Mouse (Mus musculus) spleen, adult 2 months (tissue): Measurements from ENCODE around the gene Sgo1. TPM values are rescaled to one million over a fixed set of nuclear protein-coding genes. Genes with fewer than 3 reads are reported as not detected.
"Not testable (repeated sequence)": the region's sequence is repeated elsewhere in the genome, so short reads cannot be mapped to it uniquely, and the experiment has no call there.

Source experiments
- DNase-seq, 2 experiments: peaks; one replicate each; pipeline versions ENCODE4 v3.0.0 to v3.0.0-alpha.2; 2012 to 2021; ENCODE audit warnings: low spot score in 2 of 2, low read depth in 1 of 2
- H3K27ac ChIP-seq: fragments of 200-500 bp; 2 replicates; pipeline ENCODE4 v1.5.1; 2012; ENCODE audit warnings: low read length, inconsistent platforms; ENCODE audit not compliant: insufficient read depth
- H3K27me3 ChIP-seq: fragments of 200-500 bp; 2 replicates; pipeline ENCODE4 v1.6.1; 2012; ENCODE audit warnings: mild to moderate bottlenecking, moderate library complexity, low read length, inconsistent platforms; ENCODE audit not compliant: control insufficient read depth, insufficient read depth
- H3K36me3 ChIP-seq: fragments of 200-500 bp; 2 replicates; pipeline ENCODE4 v1.6.1; 2012; ENCODE audit warnings: mild to moderate bottlenecking, low read length, inconsistent platforms; ENCODE audit not compliant: control insufficient read depth, insufficient read depth
- H3K4me1 ChIP-seq: fragments of 200-500 bp; 2 replicates; pipeline ENCODE4 v1.6.1; 2011; ENCODE audit warnings: inconsistent platforms; ENCODE audit not compliant: control insufficient read depth, insufficient read depth, insufficient read length
- H3K4me3 ChIP-seq: fragments of 200-500 bp; 2 replicates; pipeline ENCODE4 v1.5.1; 2011; ENCODE audit warnings: mild to moderate bottlenecking, inconsistent platforms; ENCODE audit not compliant: insufficient read depth, insufficient read length; ENCODE audit errors: extremely low read depth
- CTCF ChIP-seq: fragments of 200-500 bp; IDR thresholded peaks from 2 replicates; pipeline ENCODE4 v1.5.1; 2011; ENCODE audit warnings: mild to moderate bottlenecking, inconsistent platforms; ENCODE audit not compliant: insufficient read depth, insufficient read length, insufficient replicate concordance; ENCODE audit errors: extremely low read depth
- POLR2A ChIP-seq: fragments of 200-500 bp; IDR thresholded peaks from 2 replicates; pipeline ENCODE4 v1.6.1; 2011; ENCODE audit warnings: low read depth, low read length, inconsistent platforms
- WGBS: fragments of 180-500 bp; shearing (Covaris S2); methylation state at CpG from one replicate; pipeline ENCODE4 v1.1.7; 2018; 5-methylcytosine and 5-hydroxymethylcytosine counted together
- polyA plus RNA-seq: library from polyadenylated mRNA; depleted of rRNA; stranded (reverse); fragments of >200 nt; gene quantifications from 2 replicates; pipeline ENCODE4 v1.2.3, GENCODE M21; 2012

The Sgo1 gene
- polyA plus RNA-seq, 1 experiment, result 0.50 TPM

- WGBS, result 90% methylated on average over 4 of the region's 4 CpGs
- Histone ChIP-seq H3K4me1 (no peaks in the 10 kb centered on the region), H3K27me3 (no peaks in the 10 kb centered on the region), H3K36me3 (peaks cover 31% of the 10 kb centered on the region), H3K27ac (no peak overlapping the region), H3K4me3 (no peak overlapping the region)
- no peak for DNase-seq
- no peak for TF ChIP-seq POLR2A
- no peak for TF ChIP-seq CTCF
Observed at GRCm38 (mm10) chr17:53659738-53660137, 29.4 kb downstream of the Sgo1 start.

DNA sequence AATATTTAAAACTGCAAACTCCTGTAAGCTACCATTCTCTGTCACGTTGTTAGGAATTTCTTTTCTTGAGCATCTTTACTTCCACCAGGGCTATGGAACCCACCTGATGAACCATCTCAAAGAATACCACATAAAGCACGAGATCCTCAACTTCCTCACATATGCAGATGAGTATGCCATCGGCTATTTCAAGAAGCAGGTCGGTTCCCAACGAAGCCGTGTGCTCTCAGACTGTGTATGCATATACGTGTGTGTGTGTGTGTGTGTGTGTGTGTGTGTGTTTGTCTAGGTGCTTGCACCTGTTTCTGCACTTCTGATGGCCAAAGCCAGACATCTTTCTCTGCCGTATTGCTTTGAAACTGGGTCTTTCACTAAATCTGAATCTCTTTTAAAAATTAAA lies 29.9 kb downstream of the Sgo1 start:
- 93% methylated on average over 8 of the region's 8 CpGs for WGBS
- peaks cover 33% of the 10 kb centered on the region for H3K36me3 ChIP-seq
- TF ChIP-seq POLR2A (no peak), CTCF (no peak)
- no peak for DNase-seq
- no peaks in the 10 kb centered on the region for H3K27me3 ChIP-seq
- no peak overlapping the region for H3K4me3 ChIP-seq
- no peaks in the 10 kb centered on the region for H3K4me1 ChIP-seq
- no peak overlapping the region for H3K27ac ChIP-seq

DNA sequence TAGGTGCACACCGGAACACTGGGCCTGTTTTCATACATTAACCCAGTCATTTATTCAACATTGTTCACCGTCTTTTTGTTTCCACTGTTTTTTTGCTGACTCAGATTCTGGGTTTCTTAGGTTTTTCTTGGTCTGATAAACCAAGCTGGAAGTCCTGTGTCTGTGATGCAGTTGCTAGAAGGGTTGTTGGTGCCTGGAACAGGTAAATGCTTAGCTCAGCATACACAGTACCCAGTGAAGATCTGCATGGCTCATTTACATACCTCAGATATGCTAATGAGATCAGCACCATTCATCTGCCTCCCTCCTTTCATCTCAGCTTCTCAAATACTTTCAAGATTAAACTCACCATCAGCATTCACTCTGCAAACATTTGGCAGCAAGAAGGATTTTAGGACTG lies 30.5 kb downstream of the Sgo1 start:
- H3K36me3 ChIP-seq, result peaks cover 32% of the 10 kb centered on the region
- H3K27me3 ChIP-seq, result no peaks in the 10 kb centered on the region
- no peak overlapping the region for H3K27ac ChIP-seq
- 90% methylated on average over 2 of the region's 2 CpGs for WGBS
- no peak for DNase-seq
- TF ChIP-seq POLR2A, result no peak
- no peak for TF ChIP-seq CTCF
- H3K4me1 ChIP-seq, result no peaks in the 10 kb centered on the region
- no peak overlapping the region for H3K4me3 ChIP-seq

GRCm38 (mm10) chr17:53657391-53657790 lies 31.7 kb downstream of the Sgo1 start:
- TF ChIP-seq CTCF, result peak; percentile 12; the same call in 1 of the 2 replicates
- not testable (repeated sequence) for H3K27me3 ChIP-seq, H3K4me3 ChIP-seq, H3K27ac ChIP-seq, H3K4me1 ChIP-seq
- peak in 1 of 2 experiments; percentile 16 for DNase-seq
- peaks cover 30% of the 10 kb centered on the region for H3K36me3 ChIP-seq
- 78% methylated on average over 2 of the region's 2 CpGs for WGBS

- Histone ChIP-seq H3K4me3 (no peak overlapping the region), H3K27me3 (no peaks in the 10 kb centered on the region), H3K27ac (no peak overlapping the region), H3K36me3 (peaks cover 32% of the 10 kb centered on the region), H3K4me1 (no peaks in the 10 kb centered on the region)
- TF ChIP-seq POLR2A, result no peak
- TF ChIP-seq CTCF, result no peak
- WGBS, result 83% methylated on average over 6 of the region's 6 CpGs
- no peak for DNase-seq
Observed at GRCm38 (mm10) chr17:53656369-53656860, 32.7 kb downstream of the Sgo1 start.

GRCm38 (mm10) chr17:53655959-53656358 lies 33.2 kb downstream of the Sgo1 start:
- H3K4me3 ChIP-seq, result no peak overlapping the region
- DNase-seq, result no peak
- H3K27ac ChIP-seq, result no peak overlapping the region
- 90% methylated on average over 2 of the region's 2 CpGs for WGBS
- peaks cover 33% of the 10 kb centered on the region for H3K36me3 ChIP-seq
- H3K4me1 ChIP-seq, result no peaks in the 10 kb centered on the region
- H3K27me3 ChIP-seq, result no peaks in the 10 kb centered on the region
- TF ChIP-seq POLR2A, result no peak
- TF ChIP-seq CTCF, result no peak

DNA sequence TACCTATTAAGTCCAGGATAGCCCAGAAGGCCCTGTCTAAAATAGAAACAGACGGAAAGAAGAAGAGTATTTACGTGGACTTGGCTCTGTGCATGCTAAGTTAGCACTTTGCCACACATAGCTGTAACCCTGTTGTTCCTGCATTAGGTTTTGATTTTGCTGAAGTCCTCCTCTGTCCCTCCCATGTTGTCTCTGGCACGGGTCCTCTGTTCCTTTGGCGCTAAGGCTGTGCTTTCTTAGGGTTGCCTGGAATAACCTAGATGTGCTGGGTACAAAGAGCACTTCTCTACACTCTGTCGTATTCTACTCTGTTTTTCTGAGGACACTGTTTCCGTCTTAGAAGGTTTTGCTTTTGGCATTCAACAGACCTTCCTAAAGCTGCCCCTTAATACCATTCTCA lies 34.1 kb downstream of the Sgo1 start:
- Histone ChIP-seq H3K4me3 (no peak overlapping the region), H3K27ac (no peak overlapping the region), H3K4me1 (no peaks in the 10 kb centered on the region), H3K36me3 (peaks cover 29% of the 10 kb centered on the region), H3K27me3 (no peaks in the 10 kb centered on the region)
- DNase-seq, result no peak
- 93% methylated on average over 6 of the region's 6 CpGs for WGBS
- TF ChIP-seq CTCF (no peak), POLR2A (no peak)
